Comparison of ENCODE assay signal across 9 mouse cellular contexts in genomic region chr16:77444006-77444405, GRCm38 (mm10).
A peak's percentile ranks its signal among the peaks of the same experiment; 100 is the strongest.
DNase-seq lines count a peak whose midpoint lies in the region; ATAC-seq lines count a peak whose summit lies in the region.
"Had no signal": no experiment of that assay in that cellular context is flagged by ENCODE, and none has a peak within 500 bp of the region (broad histone marks: within the 10 kb centered on the region; RNA-seq: fewer than 3 reads in every experiment).

No protein-coding gene starts in this region.

- H3K4me3 ChIP-seq in midbrain, embryonic 15.5 days: no peak overlapping the region
- H3K4me3 ChIP-seq: megakaryocyte, embryonic 14.5 days had no signal

- intact Hi-C loops in heart, postnatal 36 days (cut with DNase I): loop anchor here (1.0 to 5.0 kb wide), 3 partner anchors 115 to 277 kb away; no protein-coding TSS in a partner anchor

- no peaks in the 10 kb centered on the region for H3K36me3 ChIP-seq in midbrain, embryonic 15.5 days (replicated peaks)

- H3K27ac ChIP-seq in midbrain, embryonic 15.5 days: no peak overlapping the region

- WGBS in large intestine, adult 2 months: 7% methylated on average over 4 of the region's 4 CpGs
- WGBS in midbrain, embryonic 15.5 days: 22% methylated on average over 4 of the region's 4 CpGs

- no peaks in the 10 kb centered on the region for H3K9me3 ChIP-seq in midbrain, embryonic 15.5 days
- H3K9me3 ChIP-seq: megakaryocyte, embryonic 14.5 days had no signal

- no peak overlapping the region for H3K4me2 ChIP-seq in midbrain, embryonic 15.5 days

- H3K27me3 ChIP-seq in midbrain, embryonic 15.5 days (replicated peaks): no peaks in the 10 kb centered on the region
- H3K27me3 ChIP-seq: megakaryocyte, embryonic 14.5 days had no signal

- no peak overlapping the region for H3K9ac ChIP-seq in midbrain, embryonic 15.5 days

- DNase-seq in left cerebral cortex, adult 11 months (ENCODE audit: low spot score): peak; percentile 76
- DNase-seq in left cerebral cortex, adult 18-20 months (ENCODE audit: low spot score in 2 of 2): no peak
- DNase-seq in Muller cell, postnatal 12 days (ENCODE audit: inconsistent ontology term): peak; percentile 72
- DNase-seq in embryo, embryonic 10 days (ENCODE audit: low spot score): peak; percentile 88
- DNase-seq in heart, postnatal 36 days: peak; percentile 13 to 35
- peak; percentile 51 for DNase-seq in large intestine, adult 2 months (ENCODE audit: low read depth, low spot score)
- no peak for DNase-seq in ovary, adult 18-20 months (ENCODE audit: low spot score)

- peak; percentile 86 for ATAC-seq in midbrain, embryonic 15.5 days (replicated peaks)

- peaks cover 17% of the 10 kb centered on the region for H3K4me1 ChIP-seq in midbrain, embryonic 15.5 days
- H3K4me1 ChIP-seq: megakaryocyte, embryonic 14.5 days had no signal

Comparison
In these comparisons a context has a peak if more than half of its experiments do, and no peak if none do; other contexts are left out.
1. DNase-seq: peak in left cerebral cortex, adult 11 months (single experiment), Muller cell, postnatal 12 days (single experiment), embryo, embryonic 10 days (single experiment), heart, postnatal 36 days (2 of 2) and large intestine, adult 2 months (single experiment); none in left cerebral cortex, adult 18-20 months (0 of 2) and ovary, adult 18-20 months (single experiment).